Mouse (Mus musculus): ENCODE data around the gene Scp2. TPM values are rescaled to one million over a fixed set of nuclear protein-coding genes. Genes with fewer than 3 reads are reported as not detected.

The Scp2 gene
- 100 to 1,000 TPM; 178 to 183 TPM for total RNA-seq (2023)

GRCm38 (mm10) chr4:108144880-108145279, at the start of gene Scp2:
Gene Scp2, minus strand, starts transcription at chr4:108144998.

GRCm38 (mm10) chr4:108165152-108165895, 20.5 kb upstream of the Scp2 start, which contains the start of gene Echdc2:
Gene Echdc2, plus strand, starts transcription at chr4:108165437.

GRCm38 (mm10) chr4:108096345-108096744, 48.5 kb downstream of the Scp2 start, which contains the start of gene Podn:
Gene Podn, minus strand, starts transcription at chr4:108096445.

Other genes starting within 250 kb of the Scp2 start
- 10 to 100 TPM; 12.6 to 16.6 TPM for gene Cpt2, start 221.4 kb downstream of the Scp2 start, total RNA-seq (2023)
- not detected for gene Slc1a7, start 176.7 kb downstream of the Scp2 start, total RNA-seq (2023)
- under 1 TPM in 1 of 2 experiments, not detected in 1; 0.09 TPM for gene Podn, start 48.6 kb downstream of the Scp2 start, total RNA-seq (2023)
- not detected for gene Echdc2, start 20.4 kb upstream of the Scp2 start, total RNA-seq (2023)
- not detected for gene Zyg11a, start 73.0 kb upstream of the Scp2 start, total RNA-seq (2023)
- 10 to 100 TPM; 27.7 to 32.9 TPM for gene Zyg11b, start 156.1 kb upstream of the Scp2 start, total RNA-seq (2023)
- gene Coa7, start 183.1 kb upstream of the Scp2 start, total RNA-seq (2023): 1 to 10 TPM; 2.4 to 4.9 TPM
- gene Shisal2a, start 238.4 kb upstream of the Scp2 start, total RNA-seq (2023): not detected